Mouse (Mus musculus): Measurements from ENCODE around the gene Arhgef19. TPM values are rescaled to one million over a fixed set of nuclear protein-coding genes. Genes with fewer than 3 reads are reported as not detected.

Gene Arhgef19
- polyA plus RNA-seq, 2 experiments, result 15.3 to 20.4 TPM

DNA sequence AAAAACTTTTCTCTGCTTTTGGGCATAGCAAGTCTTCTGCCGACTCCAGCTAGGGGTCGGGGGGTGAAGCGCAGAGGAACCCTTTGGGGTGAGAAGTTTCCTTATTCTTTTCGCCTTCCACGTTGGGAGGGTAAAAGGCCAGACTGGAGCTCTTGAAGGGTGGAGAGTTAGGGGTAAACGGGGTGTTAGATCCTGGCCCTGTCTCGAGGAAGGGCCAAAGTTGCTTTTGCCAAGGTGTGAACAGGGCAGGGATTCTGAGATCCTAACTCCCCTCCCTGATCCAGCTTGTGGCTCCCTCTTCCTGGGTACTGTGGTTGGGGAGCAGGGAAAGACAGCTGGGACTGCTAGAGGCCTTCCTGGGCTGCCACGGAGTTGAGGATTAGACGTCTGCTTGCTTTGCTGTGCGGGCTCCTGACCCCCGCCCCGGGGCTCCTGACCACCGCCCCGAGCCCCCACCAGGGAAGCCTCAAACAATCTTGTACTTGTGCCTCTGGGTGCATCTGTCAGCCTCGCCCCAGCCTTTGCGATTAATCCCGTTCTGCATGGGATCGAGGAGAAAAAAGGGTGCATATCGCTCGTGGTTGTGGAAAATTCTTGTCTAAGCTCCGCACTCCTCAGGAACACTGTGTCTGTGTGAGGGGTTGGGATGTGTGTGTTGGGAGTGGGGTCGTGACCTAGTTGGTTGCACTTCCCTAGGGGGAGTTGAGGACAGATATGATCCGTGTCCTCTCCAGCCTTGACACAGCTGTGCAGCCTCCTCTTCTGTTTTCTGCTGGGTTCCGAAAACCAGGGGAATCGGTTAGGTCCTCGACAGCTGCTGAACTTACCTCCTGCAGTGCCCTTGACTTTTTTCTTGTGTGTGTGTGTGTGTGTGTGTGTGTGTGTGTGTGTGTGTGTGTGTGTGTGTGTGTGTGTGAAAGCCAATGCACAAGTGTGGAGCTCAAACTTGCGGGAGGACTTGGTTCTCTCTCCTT, 63.4 kb downstream of the Arhgef19 start:
- H3K27ac ChIP-seq (replicated peaks; ENCODE audit: low read depth, low read length), result no peak overlapping the region
- DNase-seq (ENCODE audit: low spot score) (no peak), ATAC-seq (ENCODE audit: low FRiP score, low read depth) (no peak)
- peak overlapping the region; percentile 69 for H3K9ac ChIP-seq (ENCODE audit: low read depth, low read length, severe bottlenecking)
- 0 out of 2 replicates have a peak, but pooled peaks cover 3% of the 10 kb centered on the region for H3K27me3 ChIP-seq (ENCODE audit: control insufficient read depth, insufficient read depth, low read length)
- 17% methylated on average over 27 of the region's 27 CpGs for WGBS
- peaks cover 9% of the 10 kb centered on the region for H3K4me1 ChIP-seq (ENCODE audit: control insufficient read depth, insufficient read depth, low read length)
- no peaks in the 10 kb centered on the region for H3K36me3 ChIP-seq (ENCODE audit: control insufficient read depth, insufficient read depth, low read length)
- peak overlapping the region; percentile 54 for H3K4me3 ChIP-seq (replicated peaks; ENCODE audit: low read length)
- no peak for TF ChIP-seq POLR2A (IDR thresholded peaks at IDR 0.05; ENCODE audit: borderline replicate concordance, extremely low read depth, insufficient read depth, insufficient read length)
- H3K9me3 ChIP-seq (ENCODE audit: control insufficient read depth, low read length), result no peaks in the 10 kb centered on the region
- peak overlapping the region; percentile 96 for H3K4me2 ChIP-seq (replicated peaks; ENCODE audit: low read depth, low read length, severe bottlenecking)

DNA sequence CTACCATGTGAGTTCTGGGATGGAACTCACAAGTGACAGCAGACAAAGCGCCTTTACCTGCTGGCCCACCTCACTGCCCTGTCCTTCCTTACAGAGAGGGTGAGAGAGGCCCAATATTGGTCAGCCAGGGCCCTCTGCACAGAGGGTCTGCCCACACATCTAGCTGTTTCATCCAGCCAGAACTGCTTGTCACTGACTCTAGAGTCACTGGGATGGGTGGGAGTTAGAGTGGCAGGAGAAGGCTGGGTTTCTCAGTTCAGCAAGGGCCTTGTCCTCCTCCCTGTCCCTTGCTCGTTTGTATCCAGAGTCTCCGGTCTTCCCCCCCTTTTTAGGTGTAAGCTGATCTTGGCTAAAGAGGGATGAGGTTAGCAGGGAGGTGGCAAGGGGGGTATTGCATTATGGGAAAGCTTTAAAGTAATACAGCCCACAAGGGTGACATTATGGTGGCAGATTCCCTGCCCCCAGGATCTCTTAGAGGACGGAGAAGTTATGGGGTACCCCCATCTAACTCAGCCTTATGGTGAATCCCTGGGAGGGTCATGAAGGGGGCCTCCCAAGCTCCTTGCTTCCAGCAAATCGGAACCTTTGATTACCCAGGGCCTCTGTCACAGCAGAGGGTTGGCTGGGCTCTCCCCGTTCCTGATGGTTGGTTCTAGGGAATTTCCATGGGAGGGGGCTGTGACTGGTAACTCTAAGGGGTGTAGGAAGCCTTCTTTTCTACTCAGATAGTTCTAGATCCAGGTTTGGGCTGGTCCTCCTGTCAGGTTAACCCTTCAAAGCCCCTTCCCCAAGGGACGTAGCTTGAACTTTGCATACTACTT, 64.3 kb downstream of the Arhgef19 start:
- no peak for TF ChIP-seq POLR2A (IDR thresholded peaks at IDR 0.05; ENCODE audit: borderline replicate concordance, extremely low read depth, insufficient read depth, insufficient read length)
- 0 out of 2 replicates have a peak, but pooled peaks cover 3% of the 10 kb centered on the region for H3K27me3 ChIP-seq (ENCODE audit: control insufficient read depth, insufficient read depth, low read length)
- peak overlapping the region; percentile 54; the same call in 1 of the 2 replicates for H3K4me3 ChIP-seq (replicated peaks; ENCODE audit: low read length)
- ATAC-seq (ENCODE audit: low FRiP score, low read depth) (no peak), DNase-seq (ENCODE audit: low spot score) (no peak)
- no peak overlapping the region for H3K27ac ChIP-seq (replicated peaks; ENCODE audit: low read depth, low read length)
- H3K9me3 ChIP-seq (ENCODE audit: control insufficient read depth, low read length), result no peaks in the 10 kb centered on the region
- no peak overlapping the region for H3K9ac ChIP-seq (ENCODE audit: low read depth, low read length, severe bottlenecking)
- peaks cover 9% of the 10 kb centered on the region for H3K4me1 ChIP-seq (ENCODE audit: control insufficient read depth, insufficient read depth, low read length)
- peak overlapping the region; percentile 30 for H3K4me2 ChIP-seq (replicated peaks; ENCODE audit: low read depth, low read length, severe bottlenecking)
- 50% methylated on average over 7 of the region's 7 CpGs for WGBS
- H3K36me3 ChIP-seq (ENCODE audit: control insufficient read depth, insufficient read depth, low read length), result no peaks in the 10 kb centered on the region

DNA sequence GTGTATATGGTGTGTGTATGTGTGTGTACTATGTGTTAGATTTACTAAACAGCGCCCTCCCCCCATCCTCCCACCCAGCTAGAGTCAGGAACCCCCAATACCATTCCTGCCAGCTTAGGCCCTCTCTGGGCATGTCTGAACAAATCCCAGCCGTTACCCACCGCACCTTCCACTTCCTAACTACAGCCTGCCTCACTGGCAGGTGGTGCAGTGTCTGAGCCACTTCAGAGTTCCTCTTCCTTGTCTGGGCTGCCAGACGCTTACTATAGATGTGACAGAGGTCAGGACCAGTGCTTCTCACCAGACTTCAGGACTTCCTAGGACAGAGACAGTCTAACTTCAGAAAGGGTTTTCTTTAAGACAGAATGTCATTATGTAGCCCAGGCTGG, 64.9 kb downstream of the Arhgef19 start:
- no peak for DNase-seq (ENCODE audit: low spot score)
- Histone ChIP-seq H3K4me1 (ENCODE audit: control insufficient read depth, insufficient read depth, low read length) (peaks cover 10% of the 10 kb centered on the region), H3K9me3 (ENCODE audit: control insufficient read depth, low read length) (no peaks in the 10 kb centered on the region), H3K9ac (ENCODE audit: low read depth, low read length, severe bottlenecking) (no peak overlapping the region), H3K4me3 (replicated peaks; ENCODE audit: low read length) (no peak overlapping the region), H3K27ac (replicated peaks; ENCODE audit: low read depth, low read length) (no peak overlapping the region), H3K27me3 (ENCODE audit: control insufficient read depth, insufficient read depth, low read length) (0 out of 2 replicates have a peak, but pooled peaks cover 3% of the 10 kb centered on the region), H3K36me3 (ENCODE audit: control insufficient read depth, insufficient read depth, low read length) (peaks cover 4% of the 10 kb centered on the region; the same call in 1 of the 2 replicates), H3K4me2 (replicated peaks; ENCODE audit: low read depth, low read length, severe bottlenecking) (no peak overlapping the region)
- TF ChIP-seq POLR2A (IDR thresholded peaks at IDR 0.05; ENCODE audit: borderline replicate concordance, extremely low read depth, insufficient read depth, insufficient read length), result no peak
- no peak for ATAC-seq (ENCODE audit: low FRiP score, low read depth)
- WGBS, result 74% methylated on average over 4 of the region's 4 CpGs

DNA sequence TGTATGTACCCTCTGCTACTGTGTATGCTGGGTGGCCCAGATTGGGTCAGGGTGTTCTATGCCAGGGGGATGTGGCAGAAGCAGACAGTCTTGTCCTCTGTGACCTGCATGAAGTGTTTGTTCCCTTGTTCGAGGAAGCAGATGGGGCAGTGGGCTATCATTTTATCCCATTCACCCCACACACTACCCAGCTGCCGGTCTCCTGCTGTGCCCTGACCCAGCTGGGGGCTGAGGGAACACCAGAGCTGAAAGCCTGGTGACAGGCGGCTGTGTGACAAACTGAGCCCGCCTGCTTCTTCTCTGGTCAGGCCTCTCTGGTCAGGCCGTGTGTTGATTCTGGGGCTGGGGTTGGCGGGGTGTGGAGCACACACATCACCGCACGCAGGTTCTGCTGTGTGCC, 66.8 kb downstream of the Arhgef19 start:
- H3K4me3 ChIP-seq (replicated peaks; ENCODE audit: low read length), result no peak overlapping the region
- 0 out of 2 replicates have a peak, but pooled peaks cover 3% of the 10 kb centered on the region for H3K27me3 ChIP-seq (ENCODE audit: control insufficient read depth, insufficient read depth, low read length)
- no peak overlapping the region for H3K27ac ChIP-seq (replicated peaks; ENCODE audit: low read depth, low read length)
- H3K36me3 ChIP-seq (ENCODE audit: control insufficient read depth, insufficient read depth, low read length), result peaks cover 4% of the 10 kb centered on the region; the same call in 1 of the 2 replicates
- H3K4me2 ChIP-seq (replicated peaks; ENCODE audit: low read depth, low read length, severe bottlenecking), result no peak overlapping the region
- no peak for DNase-seq (ENCODE audit: low spot score)
- no peak overlapping the region for H3K9ac ChIP-seq (ENCODE audit: low read depth, low read length, severe bottlenecking)
- peaks cover 29% of the 10 kb centered on the region for H3K4me1 ChIP-seq (ENCODE audit: control insufficient read depth, insufficient read depth, low read length)
- no peak for ATAC-seq (ENCODE audit: low FRiP score, low read depth)
- 55% methylated on average over 8 of the region's 8 CpGs for WGBS
- no peak for TF ChIP-seq POLR2A (IDR thresholded peaks at IDR 0.05; ENCODE audit: borderline replicate concordance, extremely low read depth, insufficient read depth, insufficient read length)
- no peaks in the 10 kb centered on the region for H3K9me3 ChIP-seq (ENCODE audit: control insufficient read depth, low read length)

Other genes with a start within 250 kb of the Arhgef19 start
- 708 and 919 TPM in 2 replicates for gene Mfap2, start 229.1 kb upstream of the Arhgef19 start, polyA plus RNA-seq (2012; rRNA removed)
- gene Mfap2, start 229.1 kb upstream of the Arhgef19 start, polyA plus RNA-seq (2014; fragmentation: Nextera tagmentation; extraction: Ambion mirVana), result 1,017 and 1,089 TPM in 2 replicates
- gene Crocc, start 178.9 kb upstream of the Arhgef19 start, polyA plus RNA-seq (2012; rRNA removed), result 25.9 and 27.8 TPM in 2 replicates
- gene Crocc, start 178.9 kb upstream of the Arhgef19 start, polyA plus RNA-seq (2014; fragmentation: Nextera tagmentation; extraction: Ambion mirVana), result 5.4 and 7.3 TPM in 2 replicates
- 79.1 and 91.0 TPM in 2 replicates for gene Necap2, start 161.1 kb upstream of the Arhgef19 start, polyA plus RNA-seq (2012; rRNA removed)
- gene Necap2, start 161.1 kb upstream of the Arhgef19 start, polyA plus RNA-seq (2014; fragmentation: Nextera tagmentation; extraction: Ambion mirVana), result 83.2 and 90.5 TPM in 2 replicates
- gene Spata21, start 151.2 kb upstream of the Arhgef19 start, polyA plus RNA-seq (2012; rRNA removed), result 0.04 and 0.08 TPM in 2 replicates
- gene Spata21, start 151.2 kb upstream of the Arhgef19 start, polyA plus RNA-seq (2014; fragmentation: Nextera tagmentation; extraction: Ambion mirVana), result 0.18 and 0.43 TPM in 2 replicates
- gene Szrd1, start 99.7 kb upstream of the Arhgef19 start, polyA plus RNA-seq (2012; rRNA removed), result 63.7 and 71.4 TPM in 2 replicates
- 38.6 and 39.1 TPM in 2 replicates for gene Szrd1, start 99.7 kb upstream of the Arhgef19 start, polyA plus RNA-seq (2014; fragmentation: Nextera tagmentation; extraction: Ambion mirVana)
- 23.1 and 25.5 TPM in 2 replicates for gene Fbxo42, start 91.6 kb upstream of the Arhgef19 start, polyA plus RNA-seq (2012; rRNA removed)
- gene Fbxo42, start 91.6 kb upstream of the Arhgef19 start, polyA plus RNA-seq (2014; fragmentation: Nextera tagmentation; extraction: Ambion mirVana), result 29.7 and 30.0 TPM in 2 replicates
- gene Rsg1, start 25.5 kb upstream of the Arhgef19 start, polyA plus RNA-seq (2012; rRNA removed), result 3.6 and 4.2 TPM in 2 replicates
- gene Rsg1, start 25.5 kb upstream of the Arhgef19 start, polyA plus RNA-seq (2014; fragmentation: Nextera tagmentation; extraction: Ambion mirVana), result 5.5 and 6.1 TPM in 2 replicates
- 9.4 and 13.1 TPM in 2 replicates for gene Epha2, start 61.7 kb downstream of the Arhgef19 start, polyA plus RNA-seq (2012; rRNA removed)
- 2.2 and 2.4 TPM in 2 replicates for gene Epha2, start 61.7 kb downstream of the Arhgef19 start, polyA plus RNA-seq (2014; fragmentation: Nextera tagmentation; extraction: Ambion mirVana)
- gene Fam131c, start 128.7 kb downstream of the Arhgef19 start, polyA plus RNA-seq (2012; rRNA removed), result 1.2 and 1.8 TPM in 2 replicates
- 1.5 and 1.6 TPM in 2 replicates for gene Fam131c, start 128.7 kb downstream of the Arhgef19 start, polyA plus RNA-seq (2014; fragmentation: Nextera tagmentation; extraction: Ambion mirVana)
- 0.75 and 1.3 TPM in 2 replicates for gene Clcnka, start 159.2 kb downstream of the Arhgef19 start, polyA plus RNA-seq (2012; rRNA removed)
- gene Clcnka, start 159.2 kb downstream of the Arhgef19 start, polyA plus RNA-seq (2014; fragmentation: Nextera tagmentation; extraction: Ambion mirVana), result 0.36 and 0.61 TPM in 2 replicates
- 0.21 TPM in 1 of 2 replicates, not detected in the other for gene Clcnkb, start 176.5 kb downstream of the Arhgef19 start, polyA plus RNA-seq (2012; rRNA removed)
- gene Clcnkb, start 176.5 kb downstream of the Arhgef19 start, polyA plus RNA-seq (2014; fragmentation: Nextera tagmentation; extraction: Ambion mirVana), result 0.51 TPM in 1 of 2 replicates, not detected in the other
- 3.0 and 3.2 TPM in 2 replicates for gene Hspb7, start 181.3 kb downstream of the Arhgef19 start, polyA plus RNA-seq (2012; rRNA removed)
- gene Hspb7, start 181.3 kb downstream of the Arhgef19 start, polyA plus RNA-seq (2014; fragmentation: Nextera tagmentation; extraction: Ambion mirVana), result 0.43 and 1.3 TPM in 2 replicates
- gene Srarp, start 196.6 kb downstream of the Arhgef19 start, polyA plus RNA-seq (2012; rRNA removed), result not detected in 2 replicates
- gene Srarp, start 196.6 kb downstream of the Arhgef19 start, polyA plus RNA-seq (2014; fragmentation: Nextera tagmentation; extraction: Ambion mirVana), result not detected in 2 replicates
- gene Zbtb17, start 205.2 kb downstream of the Arhgef19 start, polyA plus RNA-seq (2012; rRNA removed), result 48.5 and 55.0 TPM in 2 replicates
- gene Zbtb17, start 205.2 kb downstream of the Arhgef19 start, polyA plus RNA-seq (2014; fragmentation: Nextera tagmentation; extraction: Ambion mirVana), result 29.0 and 30.5 TPM in 2 replicates

All from limb, embryonic 14.5 days (tissue).